Mouse (Mus musculus): ENCODE data around the gene Rnasel. TPM values are rescaled to one million over a fixed set of nuclear protein-coding genes. Genes with fewer than 3 reads are reported as not detected.

Gene Rnasel
- total RNA-seq, 1 experiment from 2014 or later: 17.6 TPM

- no peak for DNase-seq
Observed at GRCm38 (mm10) chr1:153736096-153736495, 13.1 kb upstream of the Rnasel start.

- no peak for DNase-seq
Observed at GRCm38 (mm10) chr1:153737101-153738085, 11.8 kb upstream of the Rnasel start.

GRCm38 (mm10) chr1:153739437-153740015 is 9.7 kb upstream of the Rnasel start:
- DNase-seq: no peak

GRCm38 (mm10) chr1:153740145-153740544 is 9.1 kb upstream of the Rnasel start, which contains the start of gene Rgs16:
Gene Rgs16, plus strand, starts transcription at chr1:153740349.
- DNase-seq: peak; percentile 91

GRCm38 (mm10) chr1:153740775-153741400 is 8.3 kb upstream of the Rnasel start:
- no peak for DNase-seq

- DNase-seq: no peak
Observed at GRCm38 (mm10) chr1:153741551-153742316, 7.5 kb upstream of the Rnasel start.

- peak; percentile 88 for DNase-seq
Observed at GRCm38 (mm10) chr1:153742374-153743155, 6.7 kb upstream of the Rnasel start.

- DNase-seq: no peak
Observed at GRCm38 (mm10) chr1:153746119-153746670, 3.0 kb upstream of the Rnasel start.

- peak; percentile 70 for DNase-seq
Observed at GRCm38 (mm10) chr1:153746728-153747127, 2.5 kb upstream of the Rnasel start.

GRCm38 (mm10) chr1:153747861-153748530 is 1.2 kb upstream of the Rnasel start:
- DNase-seq: no peak

- DNase-seq: peak; percentile 49
Observed at GRCm38 (mm10) chr1:153748549-153748948, 677 bp upstream of the Rnasel start.

- DNase-seq: no peak
Observed at GRCm38 (mm10) chr1:153750054-153750453, 828 bp downstream of the Rnasel start.

- peak; percentile 16 for DNase-seq
Observed at GRCm38 (mm10) chr1:153751763-153752301, 2.6 kb downstream of the Rnasel start.

GRCm38 (mm10) chr1:153752521-153752920 is 3.3 kb downstream of the Rnasel start:
- no peak for DNase-seq

- no peak for DNase-seq
Observed at GRCm38 (mm10) chr1:153753725-153754464, 4.7 kb downstream of the Rnasel start.

GRCm38 (mm10) chr1:153764136-153764535 is 14.9 kb downstream of the Rnasel start:
- DNase-seq: no peak

- DNase-seq: no peak
Observed at GRCm38 (mm10) chr1:153766298-153766697, 17.1 kb downstream of the Rnasel start.

- no peak for DNase-seq
Observed at GRCm38 (mm10) chr1:153767281-153767680, 18.1 kb downstream of the Rnasel start.

GRCm38 (mm10) chr1:153768465-153768864 is 19.2 kb downstream of the Rnasel start:
- no peak for DNase-seq

Measured in adrenal gland, postnatal 25 days (tissue).